Mouse (Mus musculus) erythroblast, embryonic 14.5 days (primary cell): ENCODE data around the gene Sec14l3.

Experiments
- GATA1 ChIP-seq: IDR thresholded peaks from 2 replicates; pipeline ENCODE4 v1.6.1; 2012; ENCODE audit warnings: low read length, inconsistent platforms, mixed read lengths
- TAL1 ChIP-seq: IDR thresholded peaks from 3 replicates; pipeline ENCODE4 v1.6.1; 2012; ENCODE audit warnings: low read length, inconsistent platforms, mixed read lengths

- TF ChIP-seq TAL1 (no peak), GATA1 (no peak)
These were observed 12.0 kb downstream of the Sec14l3 start for GRCm38 (mm10) chr11:4076633-4077032.
